Mouse (Mus musculus): ENCODE data around the gene Hcrtr2.

The Hcrtr2 gene

GRCm38 (mm10) chr9:76230400-76230799 is 93.3 kb downstream of the Hcrtr2 start:
- no peak for DNase-seq

- DNase-seq = no peak
Measured at GRCm38 (mm10) chr9:76217178-76217975, 106.3 kb downstream of the Hcrtr2 start.

GRCm38 (mm10) chr9:76214678-76215077 is 109.0 kb downstream of the Hcrtr2 start:
- no peak for DNase-seq

- DNase-seq = no peak
Measured at GRCm38 (mm10) chr9:76213557-76213956, 110.1 kb downstream of the Hcrtr2 start, which contains the start of gene Gfral. Gfral (minus strand) TSS chr9:76213657.

DNA sequence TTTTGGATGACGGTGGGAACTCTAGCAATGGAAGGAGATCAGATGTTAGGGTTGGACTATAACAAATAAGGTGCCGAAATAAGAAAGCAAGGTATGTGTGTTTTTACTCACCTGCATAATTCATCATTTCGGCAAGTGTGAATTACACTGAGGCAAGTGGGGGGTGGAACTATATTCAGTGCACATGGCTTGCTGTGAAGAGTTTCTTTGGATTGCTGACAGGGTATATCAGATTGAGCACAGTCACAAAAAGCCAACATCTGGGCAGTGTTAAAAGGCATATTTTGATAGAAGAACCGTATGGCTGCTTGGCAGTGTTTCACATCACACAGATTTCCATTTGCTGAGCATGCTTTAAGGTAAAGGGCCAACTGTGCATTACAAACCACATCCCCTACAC is 126.7 kb downstream of the Hcrtr2 start:
- no peak for DNase-seq

GRCm38 (mm10) chr9:76179221-76179620 is 144.4 kb downstream of the Hcrtr2 start:
- DNase-seq = no peak
